Mouse (Mus musculus): ENCODE measurements at regions not wholly inside any gene's neighbourhood (a gene's known extent, or its start where the extent isn't known, plus 50 kb on each side); places are given as distances from the start of the nearest gene placed in this dataset.

DNA sequence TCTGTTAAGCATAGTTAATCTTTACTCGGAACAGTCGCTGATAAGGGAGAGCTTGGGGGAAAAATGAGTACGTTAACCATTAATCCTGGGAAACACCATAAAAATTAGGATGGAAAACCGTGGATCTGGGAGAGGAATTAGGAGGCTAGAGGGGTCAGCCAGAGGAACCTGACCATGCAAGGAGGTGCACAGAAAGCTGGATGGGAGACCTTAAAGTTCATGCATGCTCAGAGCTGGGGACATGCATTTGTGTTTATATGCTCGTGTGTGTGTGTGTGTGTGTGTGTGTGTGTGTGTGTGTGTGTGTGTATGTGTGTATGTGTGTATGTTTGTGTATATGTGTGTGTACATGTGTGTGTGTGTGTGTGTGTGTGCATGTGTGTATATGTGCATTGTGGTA lies 143.2 kb upstream of the Irf2bp2 start:
- no peak for DNase-seq

DNA sequence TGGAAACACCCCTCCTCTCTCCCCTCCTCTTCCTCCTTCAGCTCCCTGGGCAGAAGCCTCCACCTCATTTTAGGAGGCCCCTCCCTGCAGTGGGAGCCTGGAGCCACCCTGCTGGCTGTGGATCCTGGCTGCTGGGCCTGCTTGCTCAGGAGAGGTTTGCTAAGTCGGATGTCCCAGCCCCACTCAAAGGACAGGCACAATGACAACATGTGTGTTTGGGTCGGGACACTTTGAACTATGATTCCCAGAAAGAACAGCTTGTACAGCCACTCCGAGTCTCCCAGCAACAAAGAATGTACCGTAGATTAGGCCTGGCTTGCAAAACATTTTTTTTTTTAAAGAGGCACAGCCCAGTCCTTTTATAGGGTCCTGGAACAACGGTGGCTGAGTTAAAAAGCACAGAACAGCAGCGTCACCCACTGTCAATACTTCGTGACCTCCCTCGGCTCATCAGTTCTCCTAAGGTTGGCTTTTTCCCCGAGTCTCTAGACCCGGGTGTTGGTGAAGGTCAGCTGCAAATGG lies 142.7 kb upstream of the Irf2bp2 start:
- DNase-seq = peak; percentile 92

DNA sequence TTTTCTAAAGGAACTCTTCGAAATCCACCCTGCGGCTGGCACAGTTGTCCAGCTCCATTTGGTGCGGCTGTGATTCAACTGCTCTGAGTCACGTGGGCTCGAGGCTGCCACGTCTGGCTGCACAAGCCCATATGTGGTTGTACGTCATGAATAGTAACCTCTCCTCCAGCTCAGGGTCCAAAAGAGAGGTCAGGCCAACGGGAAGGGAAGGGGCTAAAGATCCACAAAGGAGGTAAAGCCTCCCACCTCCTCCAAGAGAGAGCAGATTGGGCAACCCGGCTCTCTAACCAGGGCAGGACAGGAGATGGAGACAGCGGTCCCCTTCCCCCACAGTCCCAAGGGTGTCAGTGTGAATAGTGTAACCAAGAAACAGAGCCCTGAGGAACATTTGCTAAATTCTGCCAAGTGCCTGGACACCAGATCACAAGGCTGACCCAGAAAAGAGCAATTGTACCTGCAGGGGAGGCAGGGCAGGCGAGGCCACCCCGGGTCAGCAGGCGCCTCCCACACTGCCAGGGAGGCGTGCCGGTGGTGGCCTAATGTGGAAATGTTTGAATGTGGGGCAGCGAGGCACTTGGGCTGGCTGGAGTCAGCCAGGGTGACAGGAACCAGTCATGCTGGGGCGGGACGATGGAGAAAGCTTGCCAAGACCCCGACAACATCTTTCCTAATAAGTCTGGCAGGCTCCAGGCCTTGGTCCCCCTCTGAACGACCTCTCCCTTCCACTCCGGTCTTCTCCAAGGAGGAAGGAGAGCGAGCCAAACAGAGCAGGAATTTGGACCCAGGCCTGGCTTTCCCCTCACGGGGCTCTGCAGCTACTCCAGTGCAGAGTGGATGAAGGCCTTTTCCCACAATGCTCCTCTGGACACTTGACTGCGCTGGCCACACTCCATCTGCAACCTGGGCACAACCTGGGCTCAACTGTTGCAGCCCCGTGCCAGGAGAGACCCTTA lies 142.0 kb upstream of the Irf2bp2 start:
- peak; percentile 96 for DNase-seq

DNA sequence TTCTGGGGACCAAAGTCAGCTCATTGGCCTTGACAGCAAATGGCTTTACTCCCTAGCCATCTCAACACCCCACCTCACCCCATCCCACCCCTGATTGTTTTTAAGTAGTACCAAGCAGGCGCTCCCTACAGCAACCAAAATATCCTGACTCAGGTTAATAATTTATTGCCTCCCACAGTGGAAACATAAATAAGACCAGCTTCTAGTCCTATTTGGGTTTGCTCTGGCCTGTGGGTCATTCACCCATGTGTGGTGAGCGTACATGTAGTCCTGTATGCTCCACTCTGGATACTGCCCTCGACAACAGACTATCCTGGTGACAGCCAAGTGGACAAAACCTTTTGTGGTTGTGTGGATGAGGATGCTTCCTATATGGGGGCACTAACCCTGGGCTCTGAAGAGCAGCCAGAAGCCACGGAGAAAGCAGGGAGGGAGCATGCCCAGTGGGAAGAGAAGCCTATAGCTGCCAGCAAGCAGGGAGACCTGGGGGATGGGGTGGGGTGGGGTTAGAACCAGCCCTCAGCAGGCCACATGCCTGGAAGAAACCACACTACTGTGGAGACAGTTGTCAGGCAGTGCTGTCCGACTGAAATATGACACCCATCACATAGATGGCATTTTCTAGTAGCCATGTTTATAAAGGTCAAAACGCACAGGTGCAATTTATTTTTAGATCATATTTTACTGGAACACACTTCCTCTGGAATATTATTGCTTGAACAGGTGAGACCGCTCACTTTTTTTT lies 141.1 kb upstream of the Irf2bp2 start:
- peak; percentile 80 for DNase-seq

DNA sequence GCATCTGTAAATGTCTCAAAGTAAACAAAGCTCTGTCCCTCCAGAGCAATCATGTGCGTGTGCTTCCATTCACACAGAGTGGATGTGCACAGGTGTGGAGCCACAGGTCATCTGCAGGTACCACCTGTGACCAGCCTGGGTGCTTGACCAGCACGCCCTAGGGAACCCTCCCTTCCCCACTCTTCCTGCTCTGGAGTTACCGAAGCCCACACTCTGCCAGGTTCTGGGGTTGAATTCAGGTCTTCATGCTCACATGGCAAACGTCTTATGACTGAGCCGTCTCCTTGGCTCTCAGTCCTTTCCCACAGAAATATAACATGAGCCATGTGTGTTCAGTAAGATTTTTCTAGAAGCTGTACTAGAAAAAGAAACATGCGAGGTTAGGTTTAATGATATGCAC lies 140.0 kb upstream of the Irf2bp2 start:
- no peak for DNase-seq

DNA sequence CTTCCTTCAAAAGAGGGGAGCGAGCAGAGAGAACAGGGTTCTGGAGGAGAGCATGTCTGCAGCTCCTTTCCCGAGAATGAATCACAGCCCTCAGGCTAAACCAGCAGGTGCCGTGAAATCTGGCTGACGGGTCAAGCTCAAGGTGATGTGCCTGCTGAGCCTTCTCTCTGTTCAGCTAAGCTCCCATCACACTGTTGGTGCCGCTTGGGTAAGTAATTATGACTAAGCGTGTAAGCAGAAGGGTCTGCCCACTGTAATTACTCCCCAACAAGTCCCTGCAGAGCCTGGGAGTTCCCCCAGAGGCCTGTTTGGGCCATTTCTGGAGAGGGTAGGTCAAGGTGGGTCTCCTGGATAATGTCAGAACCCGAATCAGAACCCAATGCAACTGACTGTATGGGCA lies 139.5 kb upstream of the Irf2bp2 start:
- no peak for DNase-seq

DNA sequence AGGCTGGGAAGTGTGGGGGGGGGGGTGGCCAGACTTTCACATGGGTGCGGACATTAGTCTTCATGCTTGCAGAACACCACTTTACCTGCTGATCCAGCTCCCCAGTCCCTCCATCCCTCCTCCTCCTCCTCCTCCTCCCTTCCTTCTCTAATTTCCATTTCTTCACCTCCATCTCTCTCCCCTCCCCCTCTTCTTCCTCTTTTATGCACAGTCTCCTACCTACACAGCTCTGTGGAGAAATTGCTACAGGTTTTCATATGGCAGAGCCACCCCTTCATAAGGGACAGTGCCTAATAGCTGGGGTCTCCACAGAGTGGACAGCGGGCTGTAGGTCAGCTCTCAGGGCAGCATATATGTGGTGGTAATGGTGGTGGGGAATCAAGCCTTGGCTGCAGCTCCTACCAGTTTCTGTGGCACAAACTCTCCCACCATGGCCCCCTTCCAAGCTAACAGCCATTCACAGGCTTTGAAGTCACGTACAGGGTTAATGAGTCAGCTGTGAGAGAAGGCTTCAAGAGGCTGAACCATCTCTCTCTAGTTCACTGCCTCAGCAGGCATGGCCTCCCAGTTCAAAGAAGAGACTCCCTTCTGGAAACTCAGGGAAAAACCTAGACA lies 136.3 kb upstream of the Irf2bp2 start:
- no peak for DNase-seq

DNA sequence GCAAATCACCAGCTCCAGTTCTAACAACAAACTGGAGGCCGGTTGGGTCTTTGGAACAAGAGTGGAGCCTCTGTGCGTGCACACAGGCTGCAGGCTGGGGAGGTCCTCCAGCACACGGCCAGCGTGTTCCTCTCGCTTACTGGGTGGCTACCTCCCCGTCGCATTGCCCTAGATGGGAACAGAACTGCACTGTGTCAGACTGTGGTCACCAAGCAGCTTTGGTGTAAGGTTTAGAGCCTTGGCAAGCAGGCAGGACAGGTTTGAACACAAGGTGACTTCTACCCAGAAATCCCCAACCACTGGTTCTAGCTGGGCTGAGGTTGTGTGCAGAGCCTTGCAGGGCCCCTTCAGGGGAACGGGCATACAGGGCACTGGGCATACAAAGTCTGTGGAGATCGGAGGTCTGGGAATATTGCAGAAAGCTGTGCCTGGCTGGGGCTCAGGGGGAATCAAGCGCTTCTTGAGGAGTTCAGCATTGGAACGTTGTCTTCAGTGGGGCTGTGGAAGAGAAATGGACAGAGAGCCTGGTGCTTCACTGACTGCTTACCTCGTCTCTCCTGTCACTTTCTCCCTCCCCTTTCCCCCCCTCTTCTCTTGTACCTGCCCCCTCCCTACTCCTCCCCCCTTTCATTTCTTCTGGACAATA lies 135.3 kb upstream of the Irf2bp2 start:
- no peak for DNase-seq

DNA sequence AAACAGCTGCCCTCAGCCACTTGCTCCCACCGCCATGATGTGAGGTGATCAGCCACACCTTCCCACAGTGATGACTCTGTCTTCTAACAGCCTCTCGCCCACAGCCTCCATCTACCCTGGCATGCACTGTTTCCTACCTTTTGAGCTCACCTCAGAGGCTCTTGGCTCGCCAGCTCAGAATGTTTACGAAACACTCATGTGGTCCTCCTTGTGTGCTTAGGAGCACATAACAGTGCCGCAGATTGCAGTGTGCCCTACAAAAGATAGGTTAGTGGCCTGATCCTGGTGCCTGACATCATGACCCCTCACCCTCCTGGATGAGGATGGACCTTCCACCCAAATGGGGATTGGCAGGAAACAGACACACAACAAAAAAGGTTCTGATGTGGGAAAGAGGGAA lies 134.3 kb upstream of the Irf2bp2 start:
- DNase-seq = no peak

DNA sequence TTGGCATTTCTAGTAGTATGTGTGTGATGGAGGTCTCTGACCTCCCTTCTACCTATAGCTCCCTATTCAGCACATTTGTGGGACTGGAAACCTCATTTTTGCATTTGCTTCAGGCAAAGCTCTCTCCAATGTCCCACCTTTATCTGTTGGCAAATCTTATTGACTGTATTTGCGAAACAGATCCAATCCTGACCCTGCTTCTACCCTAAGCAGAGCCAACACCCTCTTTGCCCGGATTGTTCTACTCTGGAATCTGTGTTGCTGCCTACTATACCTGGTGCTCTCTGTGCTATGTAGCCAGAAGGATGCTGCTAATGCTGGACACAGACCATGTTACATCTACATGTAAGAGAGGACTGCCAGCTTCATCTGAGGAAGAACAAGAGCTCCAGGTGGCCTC lies 133.3 kb upstream of the Irf2bp2 start:
- DNase-seq = no peak

DNA sequence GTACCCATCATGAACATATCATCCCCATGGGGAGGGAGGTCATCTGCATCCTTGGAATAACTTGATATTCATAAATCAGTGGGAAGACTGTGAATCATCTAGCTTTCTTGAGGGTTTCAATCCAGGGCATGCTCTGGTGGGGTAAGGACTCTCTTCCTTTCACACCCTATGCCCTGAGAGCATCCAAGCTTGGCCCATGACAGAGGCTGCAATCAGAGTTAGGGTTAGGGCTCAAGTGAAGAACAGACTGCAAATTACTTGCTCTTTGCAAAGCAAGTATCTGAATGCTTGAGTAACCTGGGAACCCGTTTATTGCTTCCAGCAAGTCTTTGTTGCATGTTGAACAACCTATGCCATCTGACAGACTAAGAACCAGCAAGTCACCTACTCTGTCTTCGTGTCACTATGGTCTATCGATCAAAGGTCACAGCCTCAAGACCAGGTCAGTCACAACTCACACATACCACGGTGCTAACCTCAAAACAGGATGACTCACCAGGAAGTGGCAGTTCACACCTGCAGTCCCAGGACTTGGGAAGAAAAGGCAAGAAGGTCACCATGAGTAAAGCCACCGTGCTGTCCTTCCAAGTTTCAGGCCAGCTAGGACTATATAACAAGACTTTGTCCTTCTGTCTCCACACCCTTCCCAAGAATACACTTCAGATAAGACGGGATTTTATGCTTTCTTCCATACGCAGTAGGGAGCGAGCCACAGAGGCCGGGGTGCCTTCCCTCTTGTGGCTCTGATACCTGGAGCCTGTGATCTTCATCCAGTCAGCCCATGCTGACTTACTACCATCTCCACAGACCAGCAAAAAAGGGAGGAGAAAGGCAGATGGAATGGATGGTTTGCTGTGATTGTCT lies 129.7 kb upstream of the Irf2bp2 start:
- no peak for DNase-seq

DNA sequence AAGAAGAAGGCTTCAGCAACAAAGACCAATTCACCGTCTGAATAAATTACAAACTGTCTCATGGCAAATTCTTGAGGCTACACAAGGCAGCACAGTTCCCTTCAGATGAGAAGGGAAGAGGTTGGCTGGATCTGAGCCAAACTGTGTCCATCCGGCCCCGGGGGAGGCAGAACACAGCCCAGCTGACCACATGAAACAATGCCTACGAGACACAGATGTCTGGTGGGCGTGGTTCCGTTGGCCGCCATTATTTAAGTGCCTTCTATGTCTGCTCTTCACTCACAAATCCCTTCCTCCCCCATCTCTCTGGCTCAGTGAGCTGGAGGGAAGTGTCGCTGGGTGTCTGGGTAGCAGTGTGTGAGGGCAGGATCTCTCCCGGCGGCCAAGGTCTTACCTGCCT lies 127.8 kb upstream of the Irf2bp2 start:
- DNase-seq = peak; percentile 68

DNA sequence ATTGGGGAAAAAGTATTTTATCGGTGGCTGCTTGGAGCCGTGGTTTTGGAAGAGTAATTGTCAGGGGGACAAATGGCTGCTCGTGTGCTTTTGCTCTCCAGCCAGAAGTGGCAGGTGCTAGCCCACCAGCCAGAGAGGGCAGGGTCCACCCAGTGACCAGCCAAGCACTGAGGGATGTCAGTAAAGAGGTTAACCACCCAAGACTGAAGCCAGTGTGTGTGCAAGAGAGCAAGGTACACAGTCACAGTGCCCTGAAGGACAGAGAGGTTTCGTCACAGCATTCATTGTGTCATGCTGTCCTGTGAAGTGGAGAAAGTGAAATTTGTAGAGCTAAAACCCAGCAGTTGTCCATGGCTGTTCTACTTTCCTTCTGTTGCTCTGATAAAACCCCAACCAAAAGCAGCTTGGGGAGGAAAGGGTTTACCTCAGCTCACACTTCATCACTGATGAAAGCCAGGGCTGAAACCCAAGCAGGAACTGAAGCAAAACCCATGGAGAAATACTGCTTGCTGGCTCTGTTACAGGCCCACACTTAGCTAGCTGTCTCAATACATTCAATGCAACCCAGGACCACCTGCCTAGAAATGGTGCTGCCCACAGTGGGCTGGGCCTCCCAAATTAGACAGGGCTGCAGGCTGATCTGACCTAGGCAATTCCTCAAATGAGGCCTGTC lies 126.8 kb upstream of the Irf2bp2 start:
- peak; percentile 41 for DNase-seq

DNA sequence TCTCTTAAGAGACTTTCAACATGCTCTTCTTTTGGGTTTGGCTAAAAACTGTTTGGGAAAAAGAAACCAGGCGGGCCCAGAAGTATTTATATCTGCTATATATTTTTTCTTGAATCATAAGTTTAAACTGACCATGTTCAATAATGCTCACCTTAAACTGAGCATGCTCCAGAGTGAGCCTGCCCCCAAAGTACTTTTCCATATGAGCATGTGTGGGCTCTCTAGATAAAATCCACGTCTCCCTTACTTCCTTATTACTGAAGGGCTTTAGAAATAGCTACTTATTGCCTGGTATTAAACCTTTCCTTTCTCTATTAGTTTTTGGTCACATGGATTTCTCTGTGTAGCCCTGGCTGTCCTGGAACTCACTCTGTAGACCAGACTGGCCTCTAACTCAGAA lies 126.0 kb upstream of the Irf2bp2 start:
- no peak for DNase-seq

DNA sequence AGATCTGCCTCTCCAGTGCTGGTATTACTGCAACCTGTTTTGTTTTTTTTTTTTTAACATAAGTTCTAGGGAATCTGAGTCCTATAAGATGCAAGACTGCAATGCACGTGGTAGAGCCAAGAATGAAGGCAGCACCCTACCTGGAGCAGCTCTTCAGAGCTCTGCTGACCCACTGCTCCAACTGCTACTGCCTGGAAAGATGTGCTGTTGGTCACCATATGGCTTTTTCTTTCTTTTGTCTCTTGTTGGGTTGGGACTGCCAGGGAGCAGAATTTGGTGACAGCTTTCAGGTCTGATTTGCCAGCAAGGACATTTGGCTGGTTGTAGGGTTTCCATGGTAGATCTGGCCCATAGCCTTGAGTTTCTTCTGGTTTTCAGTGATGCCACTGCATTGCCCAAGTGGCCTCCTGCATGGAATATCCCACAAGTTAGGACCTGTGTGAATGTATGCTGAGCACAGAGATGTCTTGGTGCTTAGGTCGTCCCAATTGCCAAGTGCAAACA lies 123.9 kb upstream of the Irf2bp2 start:
- DNase-seq = no peak

DNA sequence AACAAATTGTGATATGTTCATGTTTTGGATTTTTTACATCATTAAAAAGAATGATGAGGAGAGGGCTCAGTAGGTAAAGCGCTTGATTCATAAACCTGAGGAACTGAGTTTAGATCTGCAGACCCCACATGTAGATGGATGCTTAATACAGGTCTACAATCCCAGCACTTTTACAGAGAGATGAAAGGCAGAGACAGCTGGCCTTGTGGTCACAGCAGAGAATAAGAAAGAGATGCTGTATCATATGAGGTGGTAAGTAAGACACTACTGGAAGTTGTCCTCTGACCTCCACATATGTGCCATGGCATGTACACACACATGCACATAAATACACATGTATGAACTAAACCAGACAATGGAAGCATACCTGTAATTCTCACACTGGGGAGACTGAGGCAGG lies 121.9 kb upstream of the Irf2bp2 start:
- no peak for DNase-seq

DNA sequence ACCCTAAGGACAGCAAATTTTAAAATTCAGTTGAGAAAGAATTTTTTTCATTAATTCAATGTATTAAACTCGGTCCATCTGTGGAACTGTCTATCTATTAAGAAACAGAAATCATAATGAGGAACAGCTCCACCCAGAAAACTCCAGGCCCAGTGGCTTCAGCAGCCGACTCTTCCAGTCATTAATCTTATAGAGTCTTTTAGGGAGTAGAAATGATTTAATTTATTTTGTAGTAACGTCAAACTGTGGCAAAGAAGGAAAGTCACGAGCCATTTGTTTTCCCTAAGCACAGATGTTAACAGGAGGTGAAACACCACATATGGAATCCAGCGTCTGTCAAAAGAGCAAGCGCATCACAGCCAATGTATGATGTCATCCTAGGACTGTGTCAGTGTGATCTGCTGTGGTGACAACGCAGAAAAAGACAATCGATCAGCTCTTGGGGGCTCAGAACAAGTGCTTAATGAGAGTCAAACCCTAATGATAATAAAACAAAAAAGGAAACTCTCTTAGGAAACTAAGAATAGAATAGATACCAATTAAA lies 119.9 kb upstream of the Irf2bp2 start:
- DNase-seq = no peak

DNA sequence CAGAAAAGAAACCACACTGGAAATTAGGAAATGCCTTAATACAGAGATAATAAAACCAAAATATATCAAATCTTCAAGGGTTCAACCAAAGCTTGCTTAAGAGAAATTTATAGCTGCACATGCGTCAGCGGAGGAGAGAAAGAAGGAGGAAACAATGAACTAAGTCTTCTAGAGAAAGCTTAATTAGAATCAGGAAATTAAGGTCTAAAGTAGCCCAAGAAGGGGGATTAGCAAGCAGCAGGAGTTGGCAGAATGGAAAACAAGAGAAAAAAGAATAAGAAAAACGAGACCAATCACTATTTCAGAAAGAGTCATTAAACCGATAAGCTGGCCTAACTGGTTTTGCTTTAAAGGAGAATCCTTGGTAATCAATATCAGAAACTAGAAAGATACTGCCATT lies 119.4 kb upstream of the Irf2bp2 start:
- no peak for DNase-seq

DNA sequence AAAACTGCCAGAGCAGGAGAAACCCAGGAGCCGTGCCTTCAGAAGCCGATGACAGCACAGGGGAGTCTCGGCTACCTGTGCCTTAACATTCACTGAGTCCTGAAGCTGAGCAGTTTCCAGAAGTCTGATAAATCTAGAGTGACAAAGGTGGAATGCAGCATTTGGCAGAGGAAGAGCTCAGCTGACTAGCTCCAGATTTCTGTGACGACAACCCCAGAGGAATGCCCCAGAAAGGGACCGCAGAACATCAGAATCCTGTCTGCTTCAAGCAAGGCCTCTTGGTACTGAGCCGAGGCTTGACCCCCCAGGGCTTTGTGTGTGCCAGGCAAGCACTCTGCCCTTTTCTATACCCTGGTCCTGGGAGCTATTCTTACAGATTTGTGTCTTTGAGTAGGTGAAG lies 119.0 kb upstream of the Irf2bp2 start:
- DNase-seq = peak; percentile 68

DNA sequence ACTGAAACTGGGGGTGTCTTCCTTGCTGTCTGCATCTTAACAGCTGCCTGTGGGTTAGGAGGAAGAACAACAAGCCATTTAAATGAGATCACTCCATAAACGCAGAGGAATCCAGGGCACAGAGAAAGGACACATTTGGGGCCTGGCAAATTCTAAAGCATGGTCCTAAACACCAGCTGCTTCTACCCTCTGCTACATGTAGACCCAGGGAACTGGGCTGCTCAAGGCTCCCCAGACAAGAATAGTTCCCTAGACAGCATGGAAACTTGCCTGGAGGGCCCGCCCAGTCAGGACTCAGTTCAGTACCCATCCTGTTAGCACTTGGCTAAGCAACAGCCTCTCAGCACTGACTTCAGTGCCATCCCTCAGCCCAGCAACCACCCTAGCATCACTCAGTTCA lies 115.2 kb upstream of the Irf2bp2 start:
- DNase-seq = no peak
